ENCODE assay signal across 9 mouse cellular contexts in the genomic region with DNA sequence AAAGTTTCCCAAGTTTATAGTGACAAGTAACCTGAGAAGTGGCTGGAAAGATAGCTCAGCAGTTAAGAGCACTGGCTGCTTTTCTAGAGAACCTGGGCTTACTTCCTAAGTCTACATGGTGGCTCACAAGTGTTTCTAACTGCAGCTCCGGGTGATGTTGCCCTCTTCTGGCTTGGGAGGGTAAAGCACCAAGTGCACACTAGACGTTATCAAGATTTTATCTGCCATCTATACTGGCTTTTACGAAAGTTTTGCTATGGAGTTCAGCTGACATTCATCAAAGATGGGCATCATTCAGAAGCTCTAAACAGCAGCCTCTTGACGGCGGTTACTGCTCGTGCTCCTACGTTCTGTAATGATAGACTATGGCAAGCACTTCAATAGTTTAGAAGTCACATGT. TPM values are rescaled to one million over a fixed set of nuclear protein-coding genes. Genes with fewer than 3 reads are reported as not detected.
DNase-seq lines count a peak whose midpoint lies in the region; ATAC-seq lines count a peak whose summit lies in the region.
"Had no signal": no experiment of that assay in that cellular context is flagged by ENCODE, and none has a peak within 500 bp of the region (broad histone marks: within the 10 kb centered on the region; RNA-seq: fewer than 3 reads in every experiment).

No protein-coding gene starts in this region.

- H3K4me3 ChIP-seq in forebrain, embryonic 13.5 days = no peak overlapping the region
- no peak overlapping the region for H3K4me3 ChIP-seq in lung, embryonic 15.5 days
- H3K4me3 ChIP-seq: limb, embryonic 12.5 days had no signal

- H3K9ac ChIP-seq in forebrain, embryonic 13.5 days = no peak overlapping the region
- H3K9ac ChIP-seq in lung, embryonic 15.5 days = no peak overlapping the region
- H3K9ac ChIP-seq: limb, embryonic 12.5 days had no signal

- H3K4me1 ChIP-seq in forebrain, embryonic 13.5 days = peaks cover 5% of the 10 kb centered on the region
- peaks cover 11% of the 10 kb centered on the region for H3K4me1 ChIP-seq in lung, embryonic 15.5 days

- 15% methylated on average over 7 of the region's 7 CpGs for WGBS in forebrain, embryonic 13.5 days
- 5% methylated on average over 7 of the region's 7 CpGs for WGBS in lung, embryonic 15.5 days

- DNase-seq in Muller cell, postnatal 12 days (ENCODE audit: inconsistent ontology term) = peak; percentile 24
- DNase-seq in c-Kit-positive CD71-negative TER-119-negative erythroid progenitor cells, embryonic 14.5 days (ENCODE audit: low read depth) = peak; percentile 62
- peak; percentile 48 for DNase-seq in layer of hippocampus, adult 9-10 months (ENCODE audit: low spot score)
- peak; percentile 59 for DNase-seq in right cerebral cortex, adult 18-20 months
- DNase-seq in thymus, postnatal 4 days = peak; percentile 88

- H3K36me3 ChIP-seq in forebrain, embryonic 13.5 days (ENCODE audit: poor library complexity, severe bottlenecking) = peaks cover 36% of the 10 kb centered on the region
- H3K36me3 ChIP-seq in lung, embryonic 15.5 days = peaks cover 28% of the 10 kb centered on the region

- H3K4me2 ChIP-seq in forebrain, embryonic 13.5 days = no peak overlapping the region
- H3K4me2 ChIP-seq in lung, embryonic 15.5 days = no peak overlapping the region
- H3K4me2 ChIP-seq: limb, embryonic 12.5 days had no signal

- ATAC-seq in forebrain, embryonic 13.5 days = peak; percentile 49; the same call in 1 of the 2 replicates
- peak; percentile 69 to 89 for ATAC-seq in hematopoietic stem cell, adult 5-6 weeks (replicated peaks in 1 of 2; ENCODE audit: insufficient read depth in 1 of 2, low FRiP score in 2 of 2, low TSS enrichment in 1 of 2, low read depth in 1 of 2, poor library complexity in 2 of 2, severe bottlenecking in 2 of 2)
- peak; percentile 53; the same call in 1 of the 2 replicates for ATAC-seq in lung, embryonic 15.5 days (ENCODE audit: borderline replicate concordance, extremely low read depth, low FRiP score, low TSS enrichment)

- no peaks in the 10 kb centered on the region for H3K9me3 ChIP-seq in forebrain, embryonic 13.5 days (replicated peaks)
- no peaks in the 10 kb centered on the region for H3K9me3 ChIP-seq in lung, embryonic 15.5 days
- H3K9me3 ChIP-seq: limb, embryonic 12.5 days had no signal

- no peak overlapping the region; the same call in 1 of the 2 replicates for H3K27ac ChIP-seq in forebrain, embryonic 13.5 days
- no peak overlapping the region for H3K27ac ChIP-seq in lung, embryonic 15.5 days
- H3K27ac ChIP-seq: limb, embryonic 12.5 days had no signal

- no peaks in the 10 kb centered on the region for H3K27me3 ChIP-seq in forebrain, embryonic 13.5 days
- H3K27me3 ChIP-seq in lung, embryonic 15.5 days = no peaks in the 10 kb centered on the region
- H3K27me3 ChIP-seq: limb, embryonic 12.5 days had no signal

RNA-seq across cellular contexts. Expression of a gene that starts 2.9 kb away (rescaled TPM):
- polyA plus RNA-seq in forebrain, embryonic 13.5 days (2015; fragmentation: Nextera tagmentation; extraction: Ambion mirVana) = 24.4 and 26.3 TPM in 2 replicates
- total RNA-seq in hematopoietic stem cell, adult 5-6 weeks (2017) = 9.5 and 11.1 TPM in 2 replicates
- polyA plus RNA-seq in lung, embryonic 15.5 days (2015; fragmentation: Nextera tagmentation; extraction: Ambion mirVana) = 33.2 and 35.7 TPM in 2 replicates

RNA-seq across cellular contexts. Expression of a gene that starts 14.1 kb away (rescaled TPM):
- 28.0 and 28.4 TPM in 2 replicates for polyA plus RNA-seq in forebrain, embryonic 13.5 days (2015; fragmentation: Nextera tagmentation; extraction: Ambion mirVana)
- total RNA-seq in hematopoietic stem cell, adult 5-6 weeks (2017) = 27.6 and 30.9 TPM in 2 replicates
- polyA plus RNA-seq in lung, embryonic 15.5 days (2015; fragmentation: Nextera tagmentation; extraction: Ambion mirVana) = 26.3 and 29.7 TPM in 2 replicates

RNA-seq across cellular contexts. Expression of a gene that starts 15.2 kb away (rescaled TPM):
- 2,271 and 2,276 TPM in 2 replicates for polyA plus RNA-seq in forebrain, embryonic 13.5 days (2015; fragmentation: Nextera tagmentation; extraction: Ambion mirVana)
- total RNA-seq in hematopoietic stem cell, adult 5-6 weeks (2017) = 2,345 and 2,750 TPM in 2 replicates
- 1,649 and 1,683 TPM in 2 replicates for polyA plus RNA-seq in lung, embryonic 15.5 days (2015; fragmentation: Nextera tagmentation; extraction: Ambion mirVana)

RNA-seq across cellular contexts. Expression of a gene that starts 29.0 kb away (rescaled TPM):
- 1.4 and 1.6 TPM in 2 replicates for polyA plus RNA-seq in forebrain, embryonic 13.5 days (2015; fragmentation: Nextera tagmentation; extraction: Ambion mirVana)
- total RNA-seq in hematopoietic stem cell, adult 5-6 weeks (2017) = not detected in 2 replicates
- polyA plus RNA-seq in lung, embryonic 15.5 days (2015; fragmentation: Nextera tagmentation; extraction: Ambion mirVana) = 0.75 and 0.91 TPM in 2 replicates

Comparison
In these comparisons a context has a peak if more than half of its experiments do, and no peak if none do; other contexts are left out.
1. DNase-seq: peak in every context shown above with its lines; median percentile 88 in thymus, postnatal 4 days; 62 in c-Kit-positive CD71-negative TER-119-negative erythroid progenitor cells, embryonic 14.5 days; 59 in right cerebral cortex, adult 18-20 months; 48 in layer of hippocampus, adult 9-10 months; 24 in Muller cell, postnatal 12 days.